Mouse (Mus musculus) gastrocnemius, adult 18-20 months (tissue): Measurements from ENCODE around the gene Pi16. TPM values are rescaled to one million over a fixed set of nuclear protein-coding genes. Genes with fewer than 3 reads are reported as not detected.

Experiments
- DNase-seq: peaks from one replicate; pipeline ENCODE4 v3.0.0; 2021; ENCODE audit warnings: low spot score
- total RNA-seq, 2 experiments: library from RNA; stranded (reverse); gene quantifications; 2 replicates each; pipeline ENCODE4 v1.2.3; 2021

Gene Pi16
- total RNA-seq, 2 experiments from 2014 or later, result 16.2 to 23.7 TPM

DNA sequence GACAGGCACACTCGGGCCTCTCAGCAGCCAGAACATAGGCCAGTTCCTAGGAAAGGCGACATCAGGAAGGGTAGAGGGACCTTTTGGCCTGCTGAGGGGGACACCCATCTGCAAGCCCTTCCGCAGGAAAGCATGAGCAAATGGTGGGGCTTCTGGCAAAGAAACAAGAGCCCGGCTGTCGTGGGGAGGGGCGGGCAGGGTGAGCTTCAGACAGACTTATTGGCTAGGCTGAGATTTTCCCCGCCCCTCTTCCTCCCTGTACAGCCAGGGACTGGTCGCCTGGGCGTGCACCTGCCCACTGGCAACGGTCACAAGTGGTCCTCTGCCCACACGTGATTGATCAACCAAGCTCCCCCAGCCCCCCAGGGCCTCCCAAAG lies 39.0 kb downstream of the Pi16 start:
- DNase-seq, result no peak

- no peak for DNase-seq
These were observed 39.4 kb downstream of the Pi16 start for GRCm38 (mm10) chr17:29356882-29357281.

DNA sequence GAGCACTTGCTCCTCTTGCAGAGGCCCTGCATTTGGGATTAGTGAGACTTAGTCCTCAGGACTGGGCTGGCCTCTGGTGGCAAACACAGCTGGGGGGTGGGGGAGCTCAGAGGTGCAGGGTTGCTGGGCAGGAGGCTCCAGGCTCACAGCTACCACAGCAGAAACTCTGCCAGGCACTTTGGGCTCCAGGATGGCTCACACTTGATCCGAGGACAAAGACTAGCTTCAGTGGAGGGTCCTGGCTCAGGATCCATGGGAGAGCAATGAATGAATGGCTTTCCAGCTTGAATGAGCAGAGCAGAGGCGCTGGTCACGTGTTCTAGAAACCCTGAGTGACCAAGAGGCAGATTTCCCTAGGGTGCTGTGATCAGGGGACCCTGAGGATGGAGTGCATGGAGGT lies 41.4 kb downstream of the Pi16 start:
- DNase-seq, result no peak

GRCm38 (mm10) chr17:29360761-29361221 lies 43.3 kb downstream of the Pi16 start, which contains the start of gene Fgd2:
TSS of gene Fgd2 (plus strand) at chr17:29360914.
- DNase-seq, result no peak

GRCm38 (mm10) chr17:29361982-29362691 lies 44.7 kb downstream of the Pi16 start:
- DNase-seq, result no peak

- DNase-seq, result no peak
These were observed 45.6 kb downstream of the Pi16 start for GRCm38 (mm10) chr17:29363109-29363508.

- peak; percentile 54 for DNase-seq
These were observed 47.7 kb downstream of the Pi16 start for GRCm38 (mm10) chr17:29365105-29365621.

DNA sequence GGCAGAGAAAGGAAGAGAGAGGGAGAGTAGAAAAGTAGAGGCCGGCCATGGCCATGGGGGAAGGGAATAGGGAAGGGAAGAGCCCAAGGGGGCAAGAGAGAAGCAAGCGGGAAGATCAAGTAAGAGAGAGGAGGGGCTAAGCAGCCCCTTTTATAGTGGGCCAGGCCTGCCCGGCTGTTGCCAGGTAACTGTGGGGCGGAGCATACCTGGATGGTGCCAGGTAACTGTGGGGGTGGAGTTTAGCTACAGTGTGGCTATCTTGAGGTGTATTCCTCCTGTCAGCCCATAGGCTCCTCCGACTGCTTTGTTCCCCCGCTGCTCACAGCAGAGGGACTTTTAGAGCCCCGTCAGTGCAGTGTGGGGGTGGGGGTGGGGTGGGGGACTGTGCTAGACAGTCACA lies 51.2 kb downstream of the Pi16 start:
- DNase-seq, result no peak

- peak; percentile 94 for DNase-seq
These were observed 53.7 kb downstream of the Pi16 start for GRCm38 (mm10) chr17:29370984-29371723.

GRCm38 (mm10) chr17:29375871-29376270 lies 58.4 kb downstream of the Pi16 start:
- no peak for DNase-seq

- no peak for DNase-seq
These were observed 60.6 kb downstream of the Pi16 start for GRCm38 (mm10) chr17:29378056-29378455.

Other genes with a start within 250 kb of the Pi16 start
- 10 to 100 TPM; 31.9 to 63.3 TPM for gene Cdkn1a, start 226.7 kb upstream of the Pi16 start, total RNA-seq
- under 1 TPM; 0.31 to 0.34 TPM for gene Rab44, start 203.5 kb upstream of the Pi16 start, total RNA-seq
- gene Cpne5, start 79.5 kb upstream of the Pi16 start, total RNA-seq, result not detected
- 1 to 10 TPM; 5.5 to 6.1 TPM for gene Ppil1, start 53.5 kb upstream of the Pi16 start, total RNA-seq
- gene BC004004, start 48.9 kb upstream of the Pi16 start, total RNA-seq, result 100 to 1,000 TPM; 119 to 125 TPM
- 10 to 100 TPM; 80.1 to 88.4 TPM for gene Mtch1, start 30.3 kb downstream of the Pi16 start, total RNA-seq
- 1 to 10 TPM in 1 of 2 experiments, under 1 TPM in 1; 0.68 to 1.6 TPM for gene Fgd2, start 43.2 kb downstream of the Pi16 start, total RNA-seq
- 10 to 100 TPM; 18.8 to 25.4 TPM for gene Pim1, start 173.1 kb downstream of the Pi16 start, total RNA-seq
- gene Gm17657, start 232.0 kb downstream of the Pi16 start, total RNA-seq, result not detected
- 10 to 100 TPM in 1 of 2 experiments, 1 to 10 TPM in 1; 9.2 to 10.7 TPM for gene Tbc1d22b, start 232.1 kb downstream of the Pi16 start, total RNA-seq
- gene Tmem217, start 234.7 kb downstream of the Pi16 start, total RNA-seq, result not detected